Mouse (Mus musculus): ENCODE measurements around the gene Evi2b. TPM values are rescaled to one million over a fixed set of nuclear protein-coding genes. Genes with fewer than 3 reads are reported as not detected.

The Evi2b gene
- total and polyA plus RNA-seq, 3 experiments: 1.3 to 33.3 (median 8.0) TPM

DNA sequence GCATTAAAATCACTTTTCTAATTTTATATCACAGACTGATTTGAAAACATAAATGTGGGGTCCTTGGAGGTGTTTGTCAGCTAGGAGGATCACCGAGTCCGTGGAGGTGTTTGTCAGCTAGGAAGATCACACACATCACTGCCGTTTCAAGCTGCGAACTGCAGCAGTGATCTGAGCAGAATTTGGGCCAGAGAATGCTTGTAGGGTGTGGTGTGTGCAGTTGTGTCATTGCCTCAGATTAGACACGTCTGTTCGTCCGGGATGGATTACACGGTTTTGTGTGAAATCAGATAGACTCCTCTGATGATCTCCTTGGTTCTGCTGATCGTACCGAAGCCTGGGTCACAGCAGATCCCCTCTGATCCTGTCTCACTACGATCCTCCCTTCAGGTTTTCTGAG, 7.2 kb upstream of the Evi2b start:
- Histone ChIP-seq H3K27me3 (ENCODE audit: insufficient read depth, low read length) (no peaks in the 10 kb centered on the region), H3K9me3 (replicated peaks) (no peaks in the 10 kb centered on the region), H3K36me3 (replicated peaks) (peaks cover 48% of the 10 kb centered on the region), H3K4me1 (ENCODE audit: insufficient read depth, low read depth, low read length) (0 out of 2 replicates have a peak, but pooled peaks cover 2% of the 10 kb centered on the region), H3K4me3 (ENCODE audit: low read depth, low read length) (no peak overlapping the region)
- TF ChIP-seq GATA1 (IDR thresholded peaks at IDR 0.05; ENCODE audit: borderline replicate concordance, low read length): no peak
- no peak for TF ChIP-seq GATA2 (IDR thresholded peaks at IDR 0.05; ENCODE audit: borderline replicate concordance, low read depth, low read length)
- TF ChIP-seq POLR2AphosphoS5 (IDR thresholded peaks at IDR 0.05; ENCODE audit: insufficient replicate concordance, low read depth, low read length): no peak
- no peak for TF ChIP-seq CTCF (IDR thresholded peaks at IDR 0.05; ENCODE audit: low read depth, low read length)
- no peak for TF ChIP-seq TAL1 (conservative IDR thresholded peaks at IDR 0.05; ENCODE audit: low read depth, low read length)
- no peak for DNase-seq (ENCODE audit: low spot score)
- ATAC-seq (ENCODE audit: extremely low read depth, insufficient number of reproducible peaks, low FRiP score, poor library complexity, severe bottlenecking): no peak

DNA sequence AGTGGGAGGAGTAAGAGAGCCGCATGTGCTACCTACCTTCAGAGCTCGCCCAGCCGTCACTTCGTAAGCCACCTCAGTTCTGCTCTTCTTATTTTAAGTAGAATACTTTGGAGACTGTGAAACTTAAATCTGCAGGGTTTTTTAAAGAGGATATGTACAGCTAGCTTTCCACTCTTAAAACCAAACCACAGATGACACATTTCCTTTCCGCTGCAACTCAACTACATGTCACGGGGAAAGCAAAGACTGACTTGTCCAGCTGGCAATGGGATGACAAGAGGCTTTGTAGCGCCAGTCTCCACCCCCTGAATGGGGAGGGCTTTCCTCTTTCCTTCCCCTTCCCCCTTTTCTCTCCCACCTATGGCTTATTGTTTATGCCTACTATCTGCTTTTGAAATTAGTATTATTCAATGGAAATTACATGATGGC, 6.8 kb upstream of the Evi2b start, which contains the start of the genes Evi2 and Evi2a:
Gene Evi2, minus strand, starts transcription at position 257 of the 429 bp plus-strand sequence.
Gene Evi2a, minus strand, starts transcription at position 277 of the 429 bp plus-strand sequence.
- ATAC-seq (ENCODE audit: extremely low read depth, insufficient number of reproducible peaks, low FRiP score, poor library complexity, severe bottlenecking) (no peak), DNase-seq (ENCODE audit: low spot score) (no peak)
- Histone ChIP-seq H3K4me1 (ENCODE audit: insufficient read depth, low read depth, low read length) (0 out of 2 replicates have a peak, but pooled peaks cover 2% of the 10 kb centered on the region), H3K9me3 (replicated peaks) (no peaks in the 10 kb centered on the region), H3K27me3 (ENCODE audit: insufficient read depth, low read length) (no peaks in the 10 kb centered on the region), H3K36me3 (replicated peaks) (peaks cover 44% of the 10 kb centered on the region), H3K4me3 (ENCODE audit: low read depth, low read length) (no peak within 1 kb of the TSS)
- TF ChIP-seq CTCF (IDR thresholded peaks at IDR 0.05; ENCODE audit: low read depth, low read length) (no peak), POLR2AphosphoS5 (IDR thresholded peaks at IDR 0.05; ENCODE audit: insufficient replicate concordance, low read depth, low read length) (no peak), GATA1 (IDR thresholded peaks at IDR 0.05; ENCODE audit: borderline replicate concordance, low read length) (no peak), GATA2 (IDR thresholded peaks at IDR 0.05; ENCODE audit: borderline replicate concordance, low read depth, low read length) (no peak), TAL1 (conservative IDR thresholded peaks at IDR 0.05; ENCODE audit: low read depth, low read length) (no peak)

DNA sequence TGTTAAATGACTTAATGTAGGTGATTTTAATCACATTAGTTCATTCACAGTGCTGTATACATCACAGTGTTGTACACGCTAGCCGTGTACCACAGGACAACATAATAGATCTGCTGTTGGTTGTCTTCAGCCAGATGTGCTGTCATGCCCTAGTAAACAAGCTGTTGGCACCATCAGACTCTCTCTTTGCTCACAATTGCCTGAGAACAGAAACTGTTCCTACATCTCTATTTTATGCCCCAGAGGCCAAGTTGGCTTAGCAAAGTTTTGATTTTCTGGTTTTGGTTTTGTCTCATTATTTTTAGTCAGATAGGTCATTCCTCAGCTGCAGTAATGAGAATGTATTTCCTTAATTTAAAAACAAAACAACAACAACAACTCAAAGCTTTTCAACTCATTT, 6.2 kb upstream of the Evi2b start:
- DNase-seq (ENCODE audit: low spot score) (no peak), ATAC-seq (ENCODE audit: extremely low read depth, insufficient number of reproducible peaks, low FRiP score, poor library complexity, severe bottlenecking) (no peak)
- Histone ChIP-seq H3K27me3 (ENCODE audit: insufficient read depth, low read length) (no peaks in the 10 kb centered on the region), H3K36me3 (replicated peaks) (peaks cover 42% of the 10 kb centered on the region), H3K4me3 (ENCODE audit: low read depth, low read length) (no peak overlapping the region), H3K9me3 (replicated peaks) (no peaks in the 10 kb centered on the region), H3K4me1 (ENCODE audit: insufficient read depth, low read depth, low read length) (0 out of 2 replicates have a peak, but pooled peaks cover 2% of the 10 kb centered on the region)
- TF ChIP-seq GATA2 (IDR thresholded peaks at IDR 0.05; ENCODE audit: borderline replicate concordance, low read depth, low read length) (no peak), TAL1 (conservative IDR thresholded peaks at IDR 0.05; ENCODE audit: low read depth, low read length) (no peak), CTCF (IDR thresholded peaks at IDR 0.05; ENCODE audit: low read depth, low read length) (no peak), POLR2AphosphoS5 (IDR thresholded peaks at IDR 0.05; ENCODE audit: insufficient replicate concordance, low read depth, low read length) (no peak), GATA1 (IDR thresholded peaks at IDR 0.05; ENCODE audit: borderline replicate concordance, low read length) (no peak)

DNA sequence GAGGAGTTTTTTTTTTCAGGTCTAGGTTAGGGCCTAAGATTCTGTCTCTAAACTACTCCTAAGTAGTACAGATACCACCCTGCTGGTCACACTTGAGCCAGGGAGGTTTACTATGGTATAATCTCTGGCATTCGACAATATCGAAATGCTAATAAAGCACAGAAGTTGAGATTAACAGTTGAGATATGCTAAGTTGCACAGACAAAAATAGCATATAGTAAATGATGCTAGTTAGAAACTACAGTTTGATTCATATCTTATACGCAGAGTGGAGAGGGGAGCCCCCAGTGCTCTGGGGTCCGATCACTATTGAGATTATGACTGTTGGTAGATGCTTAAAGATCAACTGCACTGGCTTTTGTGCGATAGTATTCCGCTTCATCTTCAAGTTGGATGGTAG, 5.7 kb upstream of the Evi2b start:
- TF ChIP-seq POLR2AphosphoS5 (IDR thresholded peaks at IDR 0.05; ENCODE audit: insufficient replicate concordance, low read depth, low read length): no peak
- TF ChIP-seq GATA1 (IDR thresholded peaks at IDR 0.05; ENCODE audit: borderline replicate concordance, low read length): no peak
- Histone ChIP-seq H3K27me3 (ENCODE audit: insufficient read depth, low read length) (no peaks in the 10 kb centered on the region), H3K4me3 (ENCODE audit: low read depth, low read length) (no peak overlapping the region), H3K4me1 (ENCODE audit: insufficient read depth, low read depth, low read length) (0 out of 2 replicates have a peak, but pooled peaks cover 2% of the 10 kb centered on the region), H3K36me3 (replicated peaks) (peaks cover 43% of the 10 kb centered on the region), H3K9me3 (replicated peaks) (no peaks in the 10 kb centered on the region)
- ATAC-seq (ENCODE audit: extremely low read depth, insufficient number of reproducible peaks, low FRiP score, poor library complexity, severe bottlenecking): no peak
- no peak for DNase-seq (ENCODE audit: low spot score)

DNA sequence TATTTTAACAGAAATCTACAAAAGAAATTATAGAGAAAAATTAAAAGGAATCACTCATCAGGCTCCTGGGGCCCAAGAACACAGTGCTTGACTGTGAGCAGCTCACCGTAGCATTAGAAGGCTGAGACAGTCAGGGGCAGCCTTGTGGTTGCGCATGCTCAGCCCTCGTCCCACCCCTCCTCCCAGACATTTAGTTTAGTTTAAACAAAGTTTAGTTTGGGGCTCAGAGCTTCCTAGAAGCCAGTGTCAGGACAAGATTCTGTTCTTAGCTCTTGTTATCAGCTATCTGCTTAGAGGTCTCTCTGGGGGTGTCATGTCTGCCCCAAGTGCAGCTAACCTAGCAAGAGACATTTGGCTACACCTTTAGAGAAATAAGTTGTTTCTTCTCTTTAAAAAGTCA, 5.0 kb upstream of the Evi2b start:
- TF ChIP-seq CTCF (IDR thresholded peaks at IDR 0.05; ENCODE audit: low read depth, low read length): no peak
- no peak for TF ChIP-seq GATA2 (IDR thresholded peaks at IDR 0.05; ENCODE audit: borderline replicate concordance, low read depth, low read length)
- no peak for TF ChIP-seq TAL1 (conservative IDR thresholded peaks at IDR 0.05; ENCODE audit: low read depth, low read length)
- TF ChIP-seq GATA1 (IDR thresholded peaks at IDR 0.05; ENCODE audit: borderline replicate concordance, low read length): no peak
- no peak for TF ChIP-seq POLR2AphosphoS5 (IDR thresholded peaks at IDR 0.05; ENCODE audit: insufficient replicate concordance, low read depth, low read length)
- DNase-seq (ENCODE audit: low spot score) (no peak), ATAC-seq (ENCODE audit: extremely low read depth, insufficient number of reproducible peaks, low FRiP score, poor library complexity, severe bottlenecking) (no peak)
- H3K4me1 ChIP-seq (ENCODE audit: insufficient read depth, low read depth, low read length): 0 out of 2 replicates have a peak, but pooled peaks cover 2% of the 10 kb centered on the region
- no peaks in the 10 kb centered on the region for H3K27me3 ChIP-seq (ENCODE audit: insufficient read depth, low read length)
- no peak overlapping the region for H3K4me3 ChIP-seq (ENCODE audit: low read depth, low read length)
- H3K36me3 ChIP-seq (replicated peaks): peaks cover 43% of the 10 kb centered on the region
- no peaks in the 10 kb centered on the region for H3K9me3 ChIP-seq (replicated peaks)

DNA sequence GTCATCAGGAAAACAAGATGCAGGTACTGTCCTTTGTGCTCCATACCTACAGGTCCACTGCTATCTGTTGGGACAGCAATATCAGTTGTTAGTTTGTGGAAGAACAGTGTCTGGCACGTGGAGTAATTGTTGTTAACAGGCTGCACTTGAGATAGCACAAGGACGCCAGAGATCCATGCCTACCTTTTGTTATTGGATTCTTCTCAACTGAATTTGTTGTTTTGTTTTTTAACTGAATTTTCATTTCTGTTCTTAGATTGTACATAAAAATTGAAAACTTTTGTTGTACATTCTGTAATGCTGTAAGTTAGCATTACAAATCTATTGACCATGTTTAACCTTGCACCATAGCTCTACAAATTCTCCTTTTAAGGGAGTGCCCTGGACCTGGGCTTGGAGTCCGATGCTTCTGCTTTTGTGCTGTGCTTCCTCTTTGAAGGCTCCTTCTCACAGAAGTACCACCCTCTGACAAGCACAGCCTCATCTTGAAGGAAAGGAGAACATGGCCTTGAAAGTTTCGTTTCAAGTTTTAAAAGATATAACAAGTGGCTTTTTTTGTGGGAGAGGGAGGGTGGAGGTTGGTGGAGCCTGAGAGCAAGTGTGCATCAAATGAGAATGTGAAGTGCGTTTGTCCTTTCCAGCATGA, 4.3 kb upstream of the Evi2b start:
- TF ChIP-seq GATA1 (IDR thresholded peaks at IDR 0.05; ENCODE audit: borderline replicate concordance, low read length): no peak
- TF ChIP-seq GATA2 (IDR thresholded peaks at IDR 0.05; ENCODE audit: borderline replicate concordance, low read depth, low read length): no peak
- no peak for TF ChIP-seq CTCF (IDR thresholded peaks at IDR 0.05; ENCODE audit: low read depth, low read length)
- no peak for TF ChIP-seq POLR2AphosphoS5 (IDR thresholded peaks at IDR 0.05; ENCODE audit: insufficient replicate concordance, low read depth, low read length)
- no peak for TF ChIP-seq TAL1 (conservative IDR thresholded peaks at IDR 0.05; ENCODE audit: low read depth, low read length)
- no peak overlapping the region for H3K4me3 ChIP-seq (ENCODE audit: low read depth, low read length)
- peaks cover 38% of the 10 kb centered on the region for H3K36me3 ChIP-seq (replicated peaks)
- ATAC-seq (ENCODE audit: extremely low read depth, insufficient number of reproducible peaks, low FRiP score, poor library complexity, severe bottlenecking): no peak
- H3K4me1 ChIP-seq (ENCODE audit: insufficient read depth, low read depth, low read length): 0 out of 2 replicates have a peak, but pooled peaks cover 2% of the 10 kb centered on the region
- H3K27me3 ChIP-seq (ENCODE audit: insufficient read depth, low read length): no peaks in the 10 kb centered on the region
- DNase-seq (ENCODE audit: low spot score): no peak
- H3K9me3 ChIP-seq (replicated peaks): no peaks in the 10 kb centered on the region
